Mouse (Mus musculus) lung, postnatal 0 days (tissue): ENCODE data around the gene Trub2. TPM values are rescaled to one million over a fixed set of nuclear protein-coding genes. Genes with fewer than 3 reads are reported as not detected.
A peak's percentile ranks its signal among the peaks of the same experiment; 100 is the strongest.

Experiments used
- ATAC-seq: fragments of 200-750 bp; cut with Nextera tagmentation; 2 replicates; pipeline ENCODE4 v1.8.0; 2017; ENCODE audit warnings: moderate library complexity
- DNase-seq: peaks from one replicate; pipeline ENCODE4 v3.0.0-alpha.2; 2016; ENCODE audit warnings: low spot score
- H3K27ac ChIP-seq: fragments of 300-500 bp; sonication (generic); 2 replicates; pipeline ENCODE4 v1.5.1; 2014; ENCODE audit warnings: antibody characterized with exemption, mild to moderate bottlenecking, low read length, mixed read lengths
- H3K27me3 ChIP-seq: fragments of 300-500 bp; sonication (generic); replicated peaks from 2 replicates; pipeline ENCODE4 v1.6.1; 2014; ENCODE audit warnings: low read length, mixed read lengths; ENCODE audit not compliant: insufficient read depth
- H3K36me3 ChIP-seq: fragments of 300-500 bp; sonication (generic); 2 replicates; pipeline ENCODE4 v1.6.1; 2014; ENCODE audit warnings: low read length, mixed read lengths; ENCODE audit not compliant: insufficient read depth
- H3K4me1 ChIP-seq: fragments of 300-500 bp; sonication (generic); 2 replicates; pipeline ENCODE4 v1.6.1; 2014; ENCODE audit warnings: antibody characterized with exemption, low read depth, low read length, mixed read lengths; ENCODE audit not compliant: insufficient read depth
- H3K4me2 ChIP-seq: fragments of 300-500 bp; sonication (generic); replicated peaks from 2 replicates; pipeline ENCODE4 v1.6.1; 2014; ENCODE audit warnings: low read depth, mild to moderate bottlenecking, low read length, moderate library complexity, mixed read lengths
- H3K4me3 ChIP-seq: fragments of 300-500 bp; sonication (generic); 2 replicates; pipeline ENCODE4 v1.5.1; 2014; ENCODE audit warnings: low read depth, low read length
- H3K9ac ChIP-seq: fragments of 300-500 bp; sonication (generic); replicated peaks from 2 replicates; pipeline ENCODE4 v1.6.1; 2014; ENCODE audit warnings: low read depth, mild to moderate bottlenecking
- H3K9me3 ChIP-seq: fragments of 300-500 bp; sonication (generic); 2 replicates; pipeline ENCODE4 v1.6.1; 2016; ENCODE audit warnings: low read length, mixed read lengths
- CTCF ChIP-seq: IDR thresholded peaks from 2 replicates; pipeline ENCODE4 v1.5.1; 2016; ENCODE audit warnings: antibody characterized with exemption, mild to moderate bottlenecking
- EP300 ChIP-seq: IDR thresholded peaks from 2 replicates; pipeline ENCODE4 v1.6.1; 2016; ENCODE audit warnings: antibody characterized with exemption, mild to moderate bottlenecking, control low read depth
- WGBS: fragments of 180-500 bp; shearing (Covaris S2); extraction: QIAGEN DNeasy Blood & Tissue Kit; methylation state at CpG from one replicate; pipeline ENCODE4 v1.1.7; 2014; 5-methylcytosine and 5-hydroxymethylcytosine counted together
- polyA plus RNA-seq: library from polyadenylated mRNA; unstranded; fragments of >200 nt; fragmentation: Nextera tagmentation; extraction: Ambion mirVana; gene quantifications from 2 replicates; pipeline ENCODE4 v1.2.1, GENCODE M21; 2015

Gene Trub2
- polyA plus RNA-seq, 1 experiment from 2014 or later, result 18.5 TPM

DNA sequence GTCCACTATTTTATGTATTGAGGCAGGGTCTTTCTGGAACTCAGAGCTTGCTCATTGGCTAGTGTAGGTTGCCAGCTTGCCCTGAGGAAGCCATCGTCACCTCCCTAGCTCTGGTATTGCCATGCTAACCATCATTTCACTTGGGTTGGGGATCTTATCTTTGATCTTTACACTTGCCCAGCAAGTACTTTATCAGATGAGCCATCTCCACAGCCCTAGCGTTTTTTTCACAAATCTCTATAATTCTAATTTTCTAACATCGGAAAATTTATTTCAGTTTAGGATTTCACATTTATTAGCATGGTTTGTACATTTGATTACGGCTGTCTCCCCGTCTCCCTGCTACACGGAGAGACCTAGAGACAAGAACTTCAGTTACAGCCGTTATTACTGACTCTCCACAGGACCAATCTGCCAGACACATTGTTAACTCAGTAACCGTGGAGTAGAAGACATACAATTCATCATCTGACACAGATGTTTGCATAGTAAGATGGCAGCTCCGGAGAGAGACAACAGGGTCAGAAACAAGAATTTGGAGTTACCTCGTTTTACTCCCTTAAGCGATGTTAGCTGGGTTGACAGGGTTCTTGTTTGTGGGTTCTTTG, 38.1 kb upstream of the Trub2 start:
- H3K4me1 ChIP-seq, result no peaks in the 10 kb centered on the region
- no peaks in the 10 kb centered on the region for H3K9me3 ChIP-seq
- peak overlapping the region; percentile 86 for H3K27ac ChIP-seq
- 7% methylated on average over 11 of the region's 11 CpGs for WGBS
- DNase-seq (peak; percentile 52), ATAC-seq (peak; percentile 21; the same call in 1 of the 2 replicates)
- H3K4me2 ChIP-seq, result peak overlapping the region; percentile 78
- H3K27me3 ChIP-seq, result no peaks in the 10 kb centered on the region
- H3K4me3 ChIP-seq, result peak overlapping the region; percentile 77
- no peaks in the 10 kb centered on the region for H3K36me3 ChIP-seq
- TF ChIP-seq EP300, result no peak
- TF ChIP-seq CTCF, result no peak
- peak overlapping the region; percentile 50 for H3K9ac ChIP-seq

DNA sequence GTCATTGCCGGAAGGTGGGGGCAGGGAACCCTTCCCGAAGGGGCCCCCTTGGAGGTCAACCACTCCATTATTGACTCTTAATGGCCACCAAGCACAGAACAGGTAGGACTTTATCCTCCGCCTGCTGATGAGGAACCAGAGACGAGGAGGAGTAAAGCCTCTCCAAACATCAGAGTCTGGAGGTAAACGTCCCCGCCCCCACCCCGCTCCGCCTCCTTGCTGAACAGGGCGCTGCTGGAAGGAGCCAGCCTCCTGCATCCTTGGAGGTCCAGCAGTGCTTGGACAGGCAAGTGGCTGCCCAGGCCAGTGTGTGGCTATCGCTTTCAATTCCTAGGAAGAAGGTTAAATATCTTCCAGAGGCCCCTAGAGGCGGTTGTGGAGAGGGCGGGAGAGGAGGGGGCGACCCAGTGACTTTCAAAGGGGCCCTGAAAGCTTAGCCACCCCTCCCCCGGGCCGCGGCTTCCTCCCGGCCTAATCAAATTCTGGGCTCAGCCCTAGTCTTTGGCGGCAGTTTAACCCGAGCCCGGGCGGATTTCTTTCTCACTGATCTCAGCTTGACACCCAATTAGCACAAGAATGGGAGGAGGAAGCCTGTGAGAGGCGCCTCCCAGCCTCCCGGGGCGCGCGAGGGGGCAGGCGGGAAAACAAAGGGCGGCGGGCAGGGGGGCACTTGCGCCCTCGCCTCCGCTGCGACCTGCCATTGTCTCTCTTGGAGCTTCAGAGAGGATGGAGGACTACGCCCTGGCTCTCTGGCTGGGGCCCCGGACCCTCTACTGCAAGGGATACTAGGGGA, 31.9 kb upstream of the Trub2 start, which contains the start of gene Urm1:
Gene Urm1 (plus strand): TSS at position 51 of the 793 bp plus-strand sequence.
- peak; percentile 81 for DNase-seq
- peak within 1 kb of the TSS; percentile 45 for H3K4me3 ChIP-seq
- peak; percentile 76 for ATAC-seq
- H3K27ac ChIP-seq, result peak within 1 kb of the TSS; percentile 85
- 1% methylated on average over 33 of the region's 35 CpGs for WGBS
- TF ChIP-seq EP300 (no peak; the same call in 1 of the 2 replicates), CTCF (peak; percentile 12; the same call in 1 of the 2 replicates)
- no peaks in the 10 kb centered on the region; the same call in 1 of the 2 replicates for H3K4me1 ChIP-seq
- H3K27me3 ChIP-seq, result no peaks in the 10 kb centered on the region
- H3K9me3 ChIP-seq, result no peaks in the 10 kb centered on the region
- no peaks in the 10 kb centered on the region for H3K36me3 ChIP-seq
- H3K4me2 ChIP-seq, result peak within 1 kb of the TSS; percentile 73
- H3K9ac ChIP-seq, result peak within 1 kb of the TSS; percentile 47

DNA sequence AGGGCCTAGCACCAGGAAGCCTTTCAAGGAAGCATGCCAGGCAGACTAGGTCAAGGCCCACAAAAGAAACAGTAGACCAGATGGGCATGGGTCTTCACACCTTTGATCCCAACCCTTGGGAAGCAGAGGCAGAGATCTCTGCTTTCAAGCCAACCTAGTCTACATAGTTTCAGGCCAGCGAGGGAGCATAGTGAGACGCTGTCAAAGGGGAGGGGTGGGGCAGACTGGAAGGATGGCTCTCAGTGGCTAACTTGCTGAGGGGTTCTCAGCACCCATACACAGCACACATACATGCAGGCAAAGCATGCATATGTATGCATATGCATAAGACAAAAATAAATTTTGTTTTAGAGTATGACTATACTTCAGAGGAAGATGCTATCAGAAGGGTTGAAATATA, 31.1 kb upstream of the Trub2 start:
- Histone ChIP-seq H3K9ac (no peak overlapping the region), H3K36me3 (peaks cover 5% of the 10 kb centered on the region), H3K4me1 (no peaks in the 10 kb centered on the region; the same call in 1 of the 2 replicates), H3K27ac (no peak overlapping the region), H3K4me2 (peak overlapping the region; percentile 73; the same call in 1 of the 2 replicates), H3K27me3 (no peaks in the 10 kb centered on the region), H3K4me3 (no peak overlapping the region), H3K9me3 (no peaks in the 10 kb centered on the region)
- DNase-seq (no peak), ATAC-seq (no peak)
- TF ChIP-seq CTCF (no peak), EP300 (no peak)
- WGBS, result 23% methylated on average over 2 of the region's 2 CpGs

DNA sequence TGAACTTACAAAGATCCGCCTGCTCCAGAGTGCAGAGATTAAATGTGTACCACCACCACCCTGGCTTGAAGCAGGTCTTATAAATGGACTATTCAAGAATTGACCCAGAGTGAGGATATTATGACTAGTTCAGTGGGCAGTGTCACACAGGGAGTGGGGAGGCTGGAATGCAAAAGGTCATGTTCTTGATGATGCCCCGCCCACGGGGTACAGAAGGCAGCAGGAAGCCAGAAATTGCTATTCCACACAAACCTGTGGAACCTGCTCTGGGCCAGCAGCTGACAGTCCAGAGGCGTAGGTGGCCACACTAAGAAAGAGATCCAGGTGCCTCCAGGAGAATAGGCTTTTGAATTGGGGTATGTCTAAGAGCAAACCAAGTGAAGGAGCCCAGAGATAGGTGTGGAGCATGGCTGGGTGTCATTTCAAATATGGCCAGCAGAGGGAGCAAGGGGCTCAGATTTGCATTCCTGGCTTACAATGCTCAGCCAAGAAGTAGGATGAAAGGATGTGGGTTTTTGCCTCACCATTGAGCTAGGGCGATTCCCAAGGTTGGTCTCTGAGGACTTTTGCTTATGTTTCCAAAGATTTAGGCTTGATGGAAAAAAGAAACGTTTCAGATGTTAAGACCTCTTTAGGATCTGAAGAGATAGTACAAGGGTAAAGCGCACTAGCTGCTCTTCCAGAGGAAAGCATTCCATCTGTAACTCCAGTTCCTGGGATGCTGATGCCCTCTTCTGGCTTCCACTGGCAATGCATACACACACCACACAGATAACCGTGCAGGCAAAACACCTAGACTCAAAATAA, 29.3 kb upstream of the Trub2 start:
- 30% methylated on average over 8 of the region's 8 CpGs for WGBS
- DNase-seq, result peak; percentile 84
- Histone ChIP-seq H3K36me3 (peaks cover 16% of the 10 kb centered on the region), H3K27me3 (no peaks in the 10 kb centered on the region), H3K4me1 (no peaks in the 10 kb centered on the region; the same call in 1 of the 2 replicates), H3K27ac (0 out of 2 replicates have a peak overlapping the region, but pooled peaks have one; percentile 0), H3K4me3 (no peak overlapping the region), H3K9me3 (no peaks in the 10 kb centered on the region), H3K9ac (no peak overlapping the region), H3K4me2 (peak overlapping the region; percentile 22; the same call in 1 of the 2 replicates)
- TF ChIP-seq EP300 (no peak), CTCF (peak; percentile 80)
- peak; percentile 69 for ATAC-seq

DNA sequence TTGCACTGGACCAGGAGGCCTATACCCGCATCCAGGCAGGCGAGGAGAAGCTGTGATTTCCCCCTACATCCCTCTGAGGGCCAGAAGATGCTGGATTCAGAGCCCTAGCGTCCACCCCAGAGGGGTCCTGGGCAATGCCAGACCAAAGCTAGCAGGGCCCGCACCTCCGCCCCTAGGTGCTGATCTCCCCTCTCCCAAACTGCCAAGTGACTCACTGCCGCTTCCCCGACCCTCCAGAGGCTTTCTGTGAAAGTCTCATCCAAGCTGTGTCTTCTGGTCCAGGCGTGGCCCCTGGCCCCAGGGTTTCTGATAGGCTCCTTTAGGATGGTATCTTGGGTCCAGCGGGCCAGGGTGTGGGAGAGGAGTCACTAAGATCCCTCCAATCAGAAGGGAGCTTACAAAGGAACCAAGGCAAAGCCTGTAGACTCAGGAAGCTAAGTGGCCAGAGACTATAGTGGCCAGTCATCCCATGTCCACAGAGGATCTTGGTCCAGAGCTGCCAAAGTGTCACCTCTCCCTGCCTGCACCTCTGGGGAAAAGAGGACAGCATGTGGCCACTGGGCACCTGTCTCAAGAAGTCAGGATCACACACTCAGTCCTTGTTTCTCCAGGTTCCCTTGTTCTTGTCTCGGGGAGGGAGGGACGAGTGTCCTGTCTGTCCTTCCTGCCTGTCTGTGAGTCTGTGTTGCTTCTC, 27.5 kb upstream of the Trub2 start:
- DNase-seq, result no peak
- ATAC-seq, result no peak
- TF ChIP-seq CTCF (no peak), EP300 (no peak)
- no peak overlapping the region for H3K4me2 ChIP-seq
- H3K27ac ChIP-seq, result no peak overlapping the region
- H3K4me3 ChIP-seq, result no peak overlapping the region
- no peaks in the 10 kb centered on the region; the same call in 1 of the 2 replicates for H3K4me1 ChIP-seq
- WGBS, result 78% methylated on average over 11 of the region's 11 CpGs
- no peaks in the 10 kb centered on the region for H3K9me3 ChIP-seq
- no peak overlapping the region for H3K9ac ChIP-seq
- no peaks in the 10 kb centered on the region for H3K27me3 ChIP-seq
- peaks cover 31% of the 10 kb centered on the region for H3K36me3 ChIP-seq
